Mouse (Mus musculus): Measurements from ENCODE around the gene Rnf150.
A peak's percentile ranks its signal among the peaks of the same experiment; 100 is the strongest.

Rnf150 gene

GRCm38 (mm10) chr8:82863041-82863744 is at the start of gene Rnf150:
Rnf150 (plus strand) TSS chr8:82863356.
- DNase-seq, result peak; percentile 76 to 84

- DNase-seq, result no peak
Observed at GRCm38 (mm10) chr8:82826135-82827046, 36.8 kb upstream of the Rnf150 start.

GRCm38 (mm10) chr8:82840415-82840814 is 22.7 kb upstream of the Rnf150 start:
- DNase-seq, result no peak

GRCm38 (mm10) chr8:82840963-82841362 is 22.2 kb upstream of the Rnf150 start:
- DNase-seq, result no peak

- no peak for DNase-seq
Observed at GRCm38 (mm10) chr8:82841520-82842142, 21.5 kb upstream of the Rnf150 start.

GRCm38 (mm10) chr8:82843697-82844096 is 19.5 kb upstream of the Rnf150 start:
- no peak for DNase-seq

- no peak for DNase-seq
Observed at GRCm38 (mm10) chr8:82844413-82844812, 18.7 kb upstream of the Rnf150 start.

GRCm38 (mm10) chr8:82846098-82846497 is 17.1 kb upstream of the Rnf150 start:
- DNase-seq, result no peak

- no peak for DNase-seq
Observed at GRCm38 (mm10) chr8:82846730-82847129, 16.4 kb upstream of the Rnf150 start.

- peak in 1 of 2 experiments; percentile 12 for DNase-seq
Observed at GRCm38 (mm10) chr8:82858541-82859342, 4.4 kb upstream of the Rnf150 start.

- no peak for DNase-seq
Observed at GRCm38 (mm10) chr8:82859343-82859620, 3.9 kb upstream of the Rnf150 start.

GRCm38 (mm10) chr8:82863745-82864520 is 777 bp downstream of the Rnf150 start:
- peak; percentile 19 to 41 for DNase-seq

GRCm38 (mm10) chr8:82864521-82864818 is 1.3 kb downstream of the Rnf150 start:
- peak in 1 of 2 experiments; percentile 11 for DNase-seq

- DNase-seq, result no peak
Observed at GRCm38 (mm10) chr8:82865239-82865638, 2.1 kb downstream of the Rnf150 start.

GRCm38 (mm10) chr8:82866251-82866650 is 3.1 kb downstream of the Rnf150 start:
- DNase-seq, result no peak

GRCm38 (mm10) chr8:82870840-82871490 is 7.8 kb downstream of the Rnf150 start:
- DNase-seq, result no peak

GRCm38 (mm10) chr8:82871986-82872385 is 8.8 kb downstream of the Rnf150 start:
- no peak for DNase-seq

- DNase-seq, result no peak
Observed at GRCm38 (mm10) chr8:82874102-82874501, 10.9 kb downstream of the Rnf150 start.

GRCm38 (mm10) chr8:82875135-82875534 is 12.0 kb downstream of the Rnf150 start:
- peak in 1 of 2 experiments; percentile 10 for DNase-seq

- DNase-seq, result no peak
Observed at GRCm38 (mm10) chr8:82884480-82884879, 21.3 kb downstream of the Rnf150 start.

- no peak for DNase-seq
Observed at GRCm38 (mm10) chr8:82887234-82887633, 24.1 kb downstream of the Rnf150 start.
